Mouse (Mus musculus): ENCODE results near the gene Gid8. TPM values are rescaled to one million over a fixed set of nuclear protein-coding genes. Genes with fewer than 3 reads are reported as not detected.
"Not testable (repeated sequence)": the region's sequence is repeated elsewhere in the genome, so short reads cannot be mapped to it uniquely, and the experiment has no call there.

The Gid8 gene
- total RNA-seq, 1 experiment from 2014 or later: 52.1 TPM

DNA sequence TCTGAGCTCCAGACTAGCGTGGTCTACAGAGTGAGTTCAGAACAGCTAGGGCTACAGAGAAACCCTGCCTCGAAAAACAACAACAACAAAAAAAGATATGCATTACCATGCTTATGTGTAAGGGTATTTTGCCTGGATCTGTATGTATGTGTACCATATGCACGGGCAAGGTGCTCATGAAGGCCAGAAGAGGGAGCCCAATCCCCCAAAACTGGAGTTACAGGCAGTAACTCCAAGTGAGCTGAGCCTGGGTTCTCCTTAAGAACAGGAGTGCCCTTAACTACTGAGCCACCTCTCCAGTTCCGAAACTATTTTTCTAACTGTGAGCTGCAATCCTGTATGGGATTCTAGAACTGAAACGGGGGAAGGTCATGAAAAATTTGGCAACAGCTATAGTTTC lies 3.9 kb upstream of the Gid8 start:
- no peak for ATAC-seq (replicated peaks; ENCODE audit: insufficient number of reproducible peaks, low FRiP score, low TSS enrichment, poor library complexity, severe bottlenecking)

DNA sequence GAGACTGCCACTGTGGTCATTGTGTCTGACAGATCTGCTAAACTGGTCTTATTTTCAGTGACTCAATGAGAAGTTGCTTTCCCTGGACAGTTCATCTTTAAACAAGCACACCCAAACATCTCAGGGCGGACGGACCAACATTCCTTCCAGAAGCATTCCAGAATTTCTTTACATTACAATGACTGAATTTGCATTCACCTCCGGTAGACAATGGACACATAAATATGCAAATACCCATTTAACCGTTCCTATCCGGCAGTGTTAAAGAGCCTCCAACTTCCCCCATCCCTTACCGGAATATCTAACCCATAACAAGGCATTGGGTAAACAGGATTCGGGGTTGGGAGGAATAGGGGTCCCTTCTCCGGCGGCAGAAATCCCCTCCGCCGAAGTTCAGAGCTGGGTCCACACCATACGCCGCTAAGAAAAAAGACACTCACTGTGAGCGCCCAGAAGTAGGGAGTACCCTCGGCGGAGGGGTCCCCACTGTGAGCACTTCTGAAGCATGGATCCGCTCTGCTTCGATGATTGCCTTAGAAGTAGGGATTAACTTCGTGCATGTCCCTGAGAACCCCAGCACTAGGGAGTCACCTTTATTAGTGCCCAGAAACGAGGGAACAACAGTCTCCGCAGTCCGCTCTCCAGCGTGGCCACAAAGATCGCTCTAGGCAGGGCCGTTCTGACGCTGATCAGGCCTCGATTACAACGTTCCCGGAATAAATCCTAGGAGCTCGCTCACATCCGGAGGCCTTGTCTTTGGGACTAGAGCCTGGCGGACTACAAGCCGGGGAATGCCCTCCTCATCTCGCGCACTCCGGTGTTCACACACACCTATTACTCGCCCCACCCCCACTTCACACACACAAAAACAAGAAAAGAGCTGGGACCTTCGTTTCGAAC lies 644 bp upstream of the Gid8 start:
- 0 out of 2 replicates have a peak, but pooled peaks have one; percentile 3 for ATAC-seq (replicated peaks; ENCODE audit: insufficient number of reproducible peaks, low FRiP score, low TSS enrichment, poor library complexity, severe bottlenecking)

DNA sequence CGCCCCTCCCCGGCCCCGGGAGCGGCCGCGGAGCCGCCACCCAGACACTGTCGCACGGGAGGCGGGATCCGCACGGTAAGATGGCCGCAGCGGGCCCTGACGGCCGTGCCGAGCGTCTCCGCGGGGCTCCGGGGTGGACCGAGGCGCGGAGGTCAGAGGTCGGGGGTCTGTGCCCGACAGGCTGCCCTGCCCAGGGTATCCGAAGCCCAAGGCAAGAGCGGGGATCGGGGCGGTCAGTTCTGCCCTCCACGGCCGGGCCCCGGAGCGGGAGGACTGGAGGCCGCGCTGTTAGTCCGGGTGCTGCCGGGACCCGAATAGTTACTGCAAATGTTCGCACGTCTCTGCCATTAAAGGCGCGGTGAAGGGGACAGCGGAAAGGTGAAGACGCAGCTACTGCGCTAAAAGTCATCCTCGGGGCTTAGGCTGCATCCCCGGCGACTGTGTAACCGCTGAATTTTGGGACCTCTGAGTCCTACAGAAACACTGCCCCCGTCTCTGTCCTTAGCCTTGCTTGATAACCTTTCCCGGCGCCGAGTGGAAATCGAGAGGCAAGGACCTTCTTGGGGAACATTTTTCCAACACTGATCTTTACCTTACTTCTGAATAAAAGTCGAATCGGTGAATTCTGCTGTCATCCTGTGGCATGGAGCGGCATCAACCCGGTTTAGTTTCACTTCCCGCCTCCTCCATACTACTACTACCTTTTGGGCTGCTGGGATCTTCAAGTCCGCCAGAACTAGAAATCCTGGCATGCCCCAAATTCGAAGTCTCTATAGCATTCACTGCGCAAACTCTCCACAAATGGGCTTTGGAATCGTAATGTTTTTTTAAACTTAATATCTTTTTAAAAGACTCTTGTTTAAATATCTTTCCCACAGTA lies 599 bp downstream of the Gid8 start:
- ATAC-seq (replicated peaks; ENCODE audit: insufficient number of reproducible peaks, low FRiP score, low TSS enrichment, poor library complexity, severe bottlenecking): peak; percentile 6; the same call in 1 of the 2 replicates

DNA sequence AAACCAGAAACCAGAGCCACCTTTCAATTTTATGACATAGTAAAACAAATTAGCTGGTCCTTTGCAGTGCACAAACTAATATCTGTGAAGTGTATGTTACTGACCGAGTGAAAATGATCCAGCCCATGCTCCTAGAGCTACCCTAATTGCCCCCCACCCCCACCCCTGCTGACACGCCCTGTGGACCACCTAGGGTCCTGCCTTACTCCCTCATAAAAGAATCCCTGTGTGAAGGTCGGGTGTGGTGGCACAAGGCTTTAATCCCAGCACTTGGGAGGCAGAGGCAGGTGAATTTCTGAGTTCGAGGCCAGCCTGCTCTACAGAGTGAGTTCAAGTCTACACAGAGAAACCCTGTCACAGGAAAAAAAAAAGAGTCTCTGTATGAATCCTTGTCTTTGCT lies 1.6 kb downstream of the Gid8 start:
- ATAC-seq (replicated peaks; ENCODE audit: insufficient number of reproducible peaks, low FRiP score, low TSS enrichment, poor library complexity, severe bottlenecking): no peak

DNA sequence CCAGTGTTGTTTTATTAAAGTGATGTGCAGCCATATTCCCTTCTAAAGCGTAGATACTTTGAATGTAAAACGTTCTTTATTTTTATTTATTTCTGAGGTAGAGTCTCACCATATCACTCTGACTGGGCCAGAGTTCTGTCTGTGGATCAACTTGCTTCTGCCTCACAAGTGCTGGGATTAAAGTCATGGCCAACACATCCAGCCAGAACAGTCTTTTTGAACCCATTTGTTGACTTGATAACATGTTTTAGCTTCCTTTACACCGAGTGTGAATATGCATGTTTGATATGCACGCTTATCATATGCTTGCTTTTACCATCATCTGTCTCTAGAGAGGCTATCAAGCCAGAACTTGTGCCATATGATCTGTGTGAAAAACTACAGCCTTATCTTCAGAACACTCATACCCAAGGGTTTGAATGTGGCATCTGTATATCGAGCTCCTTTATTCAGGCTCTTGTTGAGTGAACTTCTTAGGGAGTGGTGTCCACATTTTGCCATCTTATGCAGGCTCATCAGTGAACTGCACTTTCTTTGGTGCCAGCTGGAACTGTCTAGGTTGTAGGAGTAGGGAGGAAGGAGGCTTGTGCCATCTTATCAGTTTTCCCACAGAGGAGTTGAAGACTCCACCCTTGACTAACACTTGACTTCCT lies 2.2 kb downstream of the Gid8 start:
- no peak for ATAC-seq (replicated peaks; ENCODE audit: insufficient number of reproducible peaks, low FRiP score, low TSS enrichment, poor library complexity, severe bottlenecking)

DNA sequence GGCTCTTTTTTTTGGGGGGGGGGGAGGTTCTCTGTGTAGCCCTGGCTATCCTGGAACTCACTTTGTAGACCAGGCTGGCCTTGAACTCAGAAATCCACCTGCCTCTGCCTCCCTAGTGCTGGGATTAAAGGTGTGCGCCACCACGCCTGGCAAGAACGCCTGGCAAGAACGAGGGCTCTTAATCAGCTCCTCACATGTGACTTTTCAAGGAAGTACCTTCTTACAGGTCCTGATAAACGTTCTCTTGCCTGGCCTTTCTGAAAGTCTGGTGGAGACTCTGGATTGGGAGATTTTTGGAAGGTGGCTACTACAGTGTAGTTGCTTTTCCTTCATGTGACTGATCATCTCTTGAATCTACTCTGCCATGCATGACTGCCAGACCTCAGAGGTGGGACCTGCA lies 12.8 kb downstream of the Gid8 start:
- ATAC-seq (replicated peaks; ENCODE audit: insufficient number of reproducible peaks, low FRiP score, low TSS enrichment, poor library complexity, severe bottlenecking): not testable (repeated sequence)

DNA sequence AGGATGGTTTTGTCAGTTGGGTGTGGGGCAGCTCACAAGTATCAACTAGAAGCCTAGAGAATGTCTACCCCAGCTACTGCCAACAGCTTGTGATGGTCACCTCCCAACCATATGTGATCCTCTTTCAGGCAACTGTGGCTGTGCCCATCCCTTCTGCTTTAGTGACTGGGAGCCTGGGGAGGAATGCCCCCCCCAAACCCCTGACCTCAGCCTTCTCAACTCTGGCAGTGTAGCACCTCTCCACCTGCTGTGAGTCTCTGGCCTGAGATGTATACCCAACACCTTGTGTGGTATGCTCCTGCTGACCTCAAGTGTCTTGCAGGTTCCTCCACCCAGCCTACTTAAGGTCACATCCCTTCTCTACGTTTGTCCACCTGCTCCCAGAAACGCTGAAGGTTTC lies 13.9 kb downstream of the Gid8 start:
- no peak for ATAC-seq (replicated peaks; ENCODE audit: insufficient number of reproducible peaks, low FRiP score, low TSS enrichment, poor library complexity, severe bottlenecking)

DNA sequence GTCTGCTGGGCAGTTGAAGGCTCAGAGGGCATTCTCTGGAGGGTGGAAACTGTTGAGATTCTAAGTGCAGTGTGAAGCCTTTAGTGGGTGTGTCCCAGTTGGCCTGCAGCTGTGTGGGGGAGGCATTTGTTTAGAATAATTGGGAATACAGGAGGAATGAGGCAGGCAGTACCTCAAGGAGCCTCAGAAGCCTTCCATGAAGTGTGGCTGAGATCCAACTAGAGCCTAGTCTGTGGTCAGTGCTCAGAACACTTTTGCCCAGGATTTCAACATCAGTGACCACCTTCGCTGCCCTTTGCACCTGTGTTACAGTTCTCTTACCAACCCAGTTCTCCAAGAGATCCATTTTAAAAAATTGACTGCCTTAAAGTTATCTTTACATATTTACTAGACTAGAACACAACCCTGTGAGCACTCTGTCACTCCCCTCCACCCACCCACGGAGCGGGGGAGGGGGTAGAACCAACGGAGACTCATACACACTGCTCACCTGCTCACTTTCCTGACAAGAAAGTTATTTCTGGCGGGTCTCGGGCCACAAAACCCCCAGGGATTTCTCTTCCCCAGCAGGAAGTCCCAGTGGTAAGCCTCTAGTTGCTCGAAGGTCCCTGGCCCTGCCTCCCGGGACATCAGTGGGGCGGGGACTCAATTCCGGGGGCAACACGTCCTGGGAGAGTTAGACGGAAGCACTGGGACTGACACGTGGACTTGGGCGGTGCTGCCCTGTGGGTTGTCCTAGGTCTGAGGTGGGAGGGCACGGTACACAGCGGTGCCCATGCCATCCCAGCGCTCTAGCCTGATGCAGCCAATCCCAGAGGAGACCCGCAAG lies 14.9 kb downstream of the Gid8 start, which contains the start of gene Slc17a9:
TSS of gene Slc17a9 (plus strand) at position 679 of the 829 bp plus-strand sequence.
- peak; percentile 58 for ATAC-seq (replicated peaks; ENCODE audit: insufficient number of reproducible peaks, low FRiP score, low TSS enrichment, poor library complexity, severe bottlenecking)

DNA sequence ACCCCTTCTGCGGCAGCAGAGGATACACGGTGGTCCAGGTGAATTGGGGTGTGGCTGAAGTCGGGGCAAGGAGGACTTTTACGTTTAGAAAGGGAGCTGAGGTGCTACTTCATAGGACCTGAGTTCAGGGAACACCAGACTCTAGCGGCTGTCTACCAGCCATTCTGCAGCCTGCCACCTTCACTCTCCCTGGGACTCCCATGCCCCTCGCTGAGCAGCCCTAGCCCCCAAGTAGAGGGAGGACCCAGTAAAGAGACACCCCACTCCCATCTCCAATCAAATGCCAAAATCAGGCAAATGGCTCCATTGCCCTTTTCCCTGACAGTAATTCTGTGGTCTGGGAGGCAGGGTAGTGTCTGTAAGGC lies 15.5 kb downstream of the Gid8 start:
- ATAC-seq (replicated peaks; ENCODE audit: insufficient number of reproducible peaks, low FRiP score, low TSS enrichment, poor library complexity, severe bottlenecking): no peak

DNA sequence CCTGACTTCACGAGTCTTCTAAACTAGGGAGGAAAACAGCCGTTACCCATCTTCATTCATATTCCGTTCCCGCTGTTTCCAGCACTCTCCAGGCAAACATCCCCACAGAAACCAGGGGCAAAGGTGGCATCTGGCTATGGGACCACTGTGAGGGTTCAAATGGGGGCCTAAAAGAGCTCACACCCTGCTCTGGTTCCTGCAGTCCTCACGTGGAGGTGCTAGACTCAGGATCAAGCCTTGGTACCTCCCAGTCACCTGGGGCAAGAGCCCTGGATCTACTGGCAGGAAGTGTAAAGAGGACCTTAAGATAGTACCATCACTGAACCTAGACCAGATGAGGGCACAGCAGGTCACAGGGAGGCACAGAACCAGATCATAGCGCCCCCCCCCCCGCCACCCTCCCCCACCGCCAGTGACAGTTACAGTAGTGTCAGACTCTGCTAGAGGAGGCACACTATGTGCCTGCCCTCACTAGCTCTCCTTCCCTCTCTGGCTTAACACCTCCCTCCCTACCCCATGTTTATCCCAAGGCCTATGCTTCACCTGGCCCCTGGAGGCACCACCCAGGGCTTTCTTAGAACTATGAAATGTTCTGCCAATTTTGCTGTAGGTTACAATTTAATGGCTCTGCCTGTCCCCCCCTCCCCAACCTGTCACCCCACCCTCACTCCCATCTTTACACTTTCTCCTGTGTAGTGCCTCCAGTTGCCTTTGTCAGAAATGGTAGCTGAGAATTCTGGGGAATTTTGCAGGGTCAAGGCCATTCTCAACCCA lies 16.1 kb downstream of the Gid8 start:
- no peak for ATAC-seq (replicated peaks; ENCODE audit: insufficient number of reproducible peaks, low FRiP score, low TSS enrichment, poor library complexity, severe bottlenecking)

DNA sequence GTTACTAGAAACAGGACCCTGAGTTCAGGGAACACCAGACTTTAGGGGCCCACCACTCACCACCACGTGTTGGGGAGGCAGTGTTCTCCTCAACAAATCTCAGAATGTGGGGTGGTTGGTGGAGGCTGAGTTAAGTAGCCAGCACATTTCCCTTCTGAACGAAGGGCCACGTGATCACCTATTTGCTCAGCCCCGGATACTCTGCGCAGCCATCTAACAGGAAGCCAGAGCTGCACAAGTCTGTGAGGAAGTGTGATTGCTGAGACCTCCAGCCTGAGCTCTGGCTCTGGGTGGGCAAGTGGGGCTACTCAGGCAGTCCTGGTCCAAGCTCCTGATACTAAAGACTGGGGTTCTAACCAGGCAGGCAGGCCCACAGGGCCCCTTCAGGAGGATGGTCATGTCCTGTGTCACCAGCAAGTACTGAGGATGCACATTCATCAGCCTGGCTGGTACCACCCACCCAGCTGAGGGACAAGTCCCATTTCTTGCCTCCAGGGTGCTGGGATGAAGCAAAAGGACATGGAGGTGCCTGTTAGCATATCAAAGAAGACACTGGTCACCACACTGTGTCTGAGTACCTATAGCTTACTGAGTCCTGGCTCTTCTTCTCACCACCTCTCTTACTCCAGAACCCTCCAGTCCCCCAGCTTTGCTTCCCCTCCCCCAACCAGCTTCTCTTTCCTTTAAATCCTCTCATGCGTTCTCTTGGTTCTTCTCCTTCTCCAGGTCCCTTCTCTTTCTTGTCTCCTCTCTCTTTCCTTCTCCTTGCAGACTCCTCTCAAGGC lies 16.9 kb downstream of the Gid8 start:
- ATAC-seq (replicated peaks; ENCODE audit: insufficient number of reproducible peaks, low FRiP score, low TSS enrichment, poor library complexity, severe bottlenecking): peak; percentile 80

DNA sequence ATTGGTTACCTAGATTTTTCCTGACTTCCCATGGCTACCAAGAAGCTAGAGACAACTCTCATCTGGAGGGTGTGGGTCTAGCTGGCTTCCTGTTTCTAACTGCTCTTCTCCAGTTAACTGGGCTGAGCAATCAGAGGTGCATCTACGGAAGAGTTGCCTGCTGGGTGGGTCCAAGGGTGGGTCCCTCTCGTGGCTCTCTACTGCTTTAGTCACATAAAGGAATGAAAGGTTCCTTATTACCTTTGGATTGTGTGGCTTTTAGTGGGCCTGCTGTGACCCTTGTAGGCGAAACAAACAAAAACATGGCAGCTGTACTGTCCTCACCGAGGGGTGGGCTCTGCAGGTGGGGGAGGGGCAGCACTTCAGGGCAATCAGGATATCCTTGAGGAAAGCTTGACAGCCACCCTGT lies 17.7 kb downstream of the Gid8 start:
- no peak for ATAC-seq (replicated peaks; ENCODE audit: insufficient number of reproducible peaks, low FRiP score, low TSS enrichment, poor library complexity, severe bottlenecking)

DNA sequence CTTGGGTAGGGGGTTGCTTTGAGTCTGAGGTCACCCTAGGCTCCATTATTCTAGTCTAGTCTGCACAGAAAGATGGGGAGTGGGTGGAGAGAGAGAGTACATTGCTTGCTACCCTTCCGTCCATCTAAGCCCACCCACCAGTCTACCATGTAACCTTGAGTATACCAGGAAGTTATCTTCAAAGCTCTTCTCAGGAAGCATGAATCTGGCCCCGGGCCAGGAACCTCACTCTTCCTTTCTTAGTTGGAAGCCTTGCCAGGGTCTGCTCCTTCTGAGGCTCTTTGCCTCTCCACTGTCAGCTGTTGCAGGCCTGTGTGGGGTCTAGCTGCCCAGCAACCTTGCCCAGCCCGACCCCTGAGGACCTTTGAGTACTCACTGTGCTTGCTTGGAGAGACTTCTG lies 21.1 kb downstream of the Gid8 start:
- ATAC-seq (replicated peaks; ENCODE audit: insufficient number of reproducible peaks, low FRiP score, low TSS enrichment, poor library complexity, severe bottlenecking): no peak

DNA sequence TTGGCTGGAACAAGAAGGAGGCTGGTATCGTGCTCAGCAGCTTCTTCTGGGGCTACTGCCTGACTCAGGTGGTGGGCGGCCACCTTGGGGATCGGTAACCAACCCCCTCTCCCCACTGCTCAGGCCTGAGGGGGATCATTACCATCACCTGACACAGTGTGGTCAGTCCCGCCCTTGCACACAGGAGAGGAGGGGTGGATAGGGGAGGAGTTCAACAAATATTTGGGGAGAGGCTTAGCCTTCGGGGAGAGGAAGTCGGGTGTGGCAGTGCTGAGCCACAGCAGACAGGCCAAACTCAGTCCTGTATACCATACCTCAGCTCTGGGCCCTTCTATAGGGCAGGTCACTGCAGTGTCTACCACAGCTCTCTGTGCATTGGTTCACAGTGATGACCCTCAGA lies 22.1 kb downstream of the Gid8 start:
- no peak for ATAC-seq (replicated peaks; ENCODE audit: insufficient number of reproducible peaks, low FRiP score, low TSS enrichment, poor library complexity, severe bottlenecking)

DNA sequence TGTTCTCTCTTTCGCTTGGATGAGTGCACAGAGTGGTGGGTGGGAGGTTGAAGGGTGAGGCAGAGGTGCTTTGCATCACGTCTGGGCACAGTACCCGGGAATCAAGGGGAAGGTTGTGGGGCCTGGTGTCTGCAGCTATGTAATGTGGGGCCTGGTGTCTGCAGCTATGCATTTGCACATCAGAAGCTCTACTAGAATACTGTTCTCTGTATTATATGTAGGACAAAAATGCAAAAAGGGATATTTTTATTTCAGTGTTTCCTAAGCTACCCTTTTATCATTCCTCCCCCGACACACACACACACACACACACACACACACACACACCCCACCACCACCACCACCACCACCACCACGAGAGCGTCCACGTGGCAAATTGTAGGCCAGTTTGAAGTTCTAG lies 25.3 kb downstream of the Gid8 start:
- ATAC-seq (replicated peaks; ENCODE audit: insufficient number of reproducible peaks, low FRiP score, low TSS enrichment, poor library complexity, severe bottlenecking): no peak

DNA sequence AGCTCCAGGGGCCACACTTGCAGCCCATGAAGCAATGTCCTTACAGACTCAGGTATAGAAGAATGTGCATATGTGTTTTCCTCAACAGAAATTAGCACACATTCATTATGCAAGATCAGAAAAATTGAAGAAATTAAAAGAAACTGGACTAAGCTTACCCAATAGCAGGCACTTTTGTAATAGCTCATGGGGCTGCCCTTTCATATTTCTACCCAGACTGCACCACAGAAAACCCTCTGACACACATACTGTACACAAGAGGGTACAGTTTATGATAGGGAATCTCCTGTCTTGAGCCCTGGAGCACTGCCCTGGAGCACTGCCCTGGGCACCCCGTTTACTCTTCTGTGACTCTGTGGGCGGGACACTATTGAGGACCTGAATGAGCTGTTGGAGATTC lies 28.1 kb downstream of the Gid8 start:
- ATAC-seq (replicated peaks; ENCODE audit: insufficient number of reproducible peaks, low FRiP score, low TSS enrichment, poor library complexity, severe bottlenecking): no peak

DNA sequence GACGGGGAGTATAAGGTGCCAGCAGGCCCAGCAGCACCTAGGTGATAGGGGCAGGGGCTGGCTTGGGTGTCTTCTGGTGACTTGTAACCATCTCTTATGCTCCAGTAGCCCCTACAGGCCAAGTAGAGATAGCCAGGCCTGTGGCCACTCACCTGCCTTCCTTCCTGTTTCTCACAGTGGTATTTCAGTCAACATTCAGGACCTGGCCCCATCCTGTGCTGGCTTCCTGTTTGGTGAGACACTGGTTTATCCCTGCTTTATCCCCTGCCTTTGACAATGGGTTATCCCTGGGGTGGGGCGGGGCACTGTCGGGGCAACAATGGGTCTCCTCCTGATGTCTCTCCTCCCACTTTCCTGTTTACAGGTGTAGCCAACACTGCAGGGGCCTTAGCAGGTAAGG lies 30.4 kb downstream of the Gid8 start:
- ATAC-seq (replicated peaks; ENCODE audit: insufficient number of reproducible peaks, low FRiP score, low TSS enrichment, poor library complexity, severe bottlenecking): no peak
